Mouse (Mus musculus) small intestine, adult 2 months (tissue): ENCODE measurements around the gene Taf6l.

ENCODE experiments used
- CTCF ChIP-seq: fragments of 200-500 bp; IDR thresholded peaks from 2 replicates; pipeline ENCODE4 v1.5.1; 2012; ENCODE audit warnings: low read depth, mild to moderate bottlenecking, control low read depth, inconsistent platforms, low read length, moderate library complexity, mixed read lengths; ENCODE audit not compliant: insufficient replicate concordance, insufficient read length; ENCODE audit errors: extremely low read depth
- POLR2A ChIP-seq: fragments of 200-500 bp; IDR thresholded peaks from 2 replicates; pipeline ENCODE4 v1.6.1; 2012; ENCODE audit warnings: low read depth, mild to moderate bottlenecking, control low read depth, inconsistent platforms, low read length, moderate library complexity

DNA sequence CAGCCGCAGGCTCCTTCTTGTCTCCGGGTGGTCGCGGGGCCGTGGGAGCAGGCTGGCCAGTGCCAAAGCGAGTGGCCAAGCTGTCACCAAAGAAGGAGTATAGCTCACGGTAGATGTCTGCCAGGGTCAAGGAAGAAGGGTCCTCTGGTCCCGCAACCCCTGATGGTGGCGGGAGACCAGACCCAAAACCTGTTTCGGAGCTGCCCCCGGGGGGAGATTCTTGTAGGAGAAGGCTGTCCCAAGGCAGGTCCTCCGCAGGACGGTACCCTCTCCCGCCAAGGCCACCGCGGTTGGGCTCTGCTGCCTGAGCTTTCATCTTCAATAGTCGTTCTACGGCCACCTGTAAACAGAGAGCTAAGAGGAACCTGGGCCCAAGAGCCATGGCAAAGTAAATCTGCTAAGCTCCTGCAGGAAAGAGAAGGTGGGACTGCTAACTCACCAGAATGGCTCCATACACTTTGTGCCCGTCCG lies 11.2 kb downstream of the Taf6l start:
- TF ChIP-seq POLR2A (no peak), CTCF (no peak)
